Mouse (Mus musculus) ovary, postnatal 36 days (tissue): Measurements from ENCODE around the gene Plin5.
"Not testable (repeated sequence)": the region's sequence is repeated elsewhere in the genome, so short reads cannot be mapped to it uniquely, and the experiment has no call there.

Source experiments
- DNase-seq: peaks from one replicate; pipeline ENCODE4 v3.0.0; 2022; ENCODE audit warnings: low spot score, mixed read lengths

The Plin5 gene

GRCm38 (mm10) chr17:56071126-56071525 is 46.3 kb downstream of the Plin5 start:
- no peak for DNase-seq

- no peak for DNase-seq
These were observed 48.3 kb downstream of the Plin5 start for GRCm38 (mm10) chr17:56069066-56069465.

- DNase-seq: no peak
These were observed 50.9 kb downstream of the Plin5 start for GRCm38 (mm10) chr17:56066451-56066850.

GRCm38 (mm10) chr17:56065715-56066114 is 51.7 kb downstream of the Plin5 start:
- not testable (repeated sequence) for DNase-seq

GRCm38 (mm10) chr17:56062081-56062480 is 55.3 kb downstream of the Plin5 start:
- DNase-seq: no peak
